Mouse (Mus musculus): ENCODE data around the gene Irf1.

Gene Irf1

GRCm38 (mm10) chr11:53810156-53810555 lies 40.3 kb downstream of the Irf1 start:
- DNase-seq (ENCODE audit: low spot score in 2 of 2): no peak

GRCm38 (mm10) chr11:53810749-53811148 lies 40.9 kb downstream of the Irf1 start:
- no peak for DNase-seq (ENCODE audit: low spot score in 2 of 2)

- no peak for DNase-seq (ENCODE audit: low spot score in 2 of 2)
Measured at GRCm38 (mm10) chr11:53811312-53811711, 41.5 kb downstream of the Irf1 start.

DNA sequence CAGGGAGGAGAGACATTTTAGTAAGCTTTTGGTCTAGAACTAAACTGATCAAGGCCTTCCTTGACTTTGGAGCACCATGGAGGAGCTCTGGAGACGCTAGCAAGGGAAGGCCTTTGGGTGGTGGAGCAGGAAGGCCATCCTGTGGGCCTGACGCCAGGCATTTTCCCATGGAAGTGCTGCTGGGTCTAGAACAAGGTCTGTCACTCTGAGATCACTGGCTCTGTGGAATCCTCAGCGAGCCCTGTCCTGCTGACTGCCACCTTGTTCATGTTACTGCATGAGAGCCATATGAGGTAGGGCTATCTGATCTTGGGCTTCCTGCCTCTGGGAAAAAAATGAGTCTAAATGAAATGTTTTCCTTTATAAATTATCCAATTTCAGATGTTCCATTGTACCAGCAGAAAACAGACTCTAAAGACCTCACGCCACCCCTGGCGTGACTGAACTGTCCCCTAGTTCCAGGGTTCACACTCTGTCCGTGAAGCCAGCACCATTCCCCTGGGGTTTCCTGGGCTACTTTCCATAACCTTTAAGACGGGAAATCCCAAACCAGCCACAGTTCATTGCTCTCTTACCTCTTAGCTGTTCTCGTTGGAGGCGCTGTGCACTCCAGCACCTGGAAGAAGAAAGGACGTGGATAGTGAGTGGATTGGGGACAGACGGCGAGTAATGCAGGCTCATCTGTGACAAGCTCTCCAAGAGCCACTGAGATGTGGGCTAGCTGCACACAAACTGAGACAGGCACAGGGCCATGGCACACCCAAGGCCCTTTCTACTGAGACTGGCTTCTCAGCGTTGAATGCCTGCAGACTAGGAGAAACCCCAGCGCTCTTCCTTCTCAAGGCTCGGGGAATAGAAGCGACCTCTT lies 43.4 kb downstream of the Irf1 start:
- DNase-seq (ENCODE audit: low spot score in 2 of 2): no peak

DNA sequence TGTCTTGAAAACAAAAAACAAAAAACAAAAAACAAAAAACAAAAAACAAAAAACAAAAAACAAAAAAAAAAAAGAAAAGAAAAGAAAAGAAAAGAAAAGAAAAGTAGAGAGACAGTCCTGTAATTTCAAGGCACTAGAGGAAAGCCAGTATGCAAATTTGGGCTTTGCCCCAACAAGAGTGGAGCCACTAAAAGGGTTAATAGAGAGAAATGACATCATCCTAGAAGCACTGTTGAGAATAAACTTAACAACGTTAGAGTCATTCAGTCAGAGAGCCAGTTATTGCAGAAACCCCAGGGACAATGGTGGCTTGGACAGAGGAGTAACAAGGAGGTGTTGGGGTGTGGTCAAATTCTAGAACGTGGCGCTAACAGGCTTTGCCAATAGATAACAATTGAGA lies 45.0 kb downstream of the Irf1 start:
- DNase-seq (ENCODE audit: low spot score in 2 of 2): no peak

DNA sequence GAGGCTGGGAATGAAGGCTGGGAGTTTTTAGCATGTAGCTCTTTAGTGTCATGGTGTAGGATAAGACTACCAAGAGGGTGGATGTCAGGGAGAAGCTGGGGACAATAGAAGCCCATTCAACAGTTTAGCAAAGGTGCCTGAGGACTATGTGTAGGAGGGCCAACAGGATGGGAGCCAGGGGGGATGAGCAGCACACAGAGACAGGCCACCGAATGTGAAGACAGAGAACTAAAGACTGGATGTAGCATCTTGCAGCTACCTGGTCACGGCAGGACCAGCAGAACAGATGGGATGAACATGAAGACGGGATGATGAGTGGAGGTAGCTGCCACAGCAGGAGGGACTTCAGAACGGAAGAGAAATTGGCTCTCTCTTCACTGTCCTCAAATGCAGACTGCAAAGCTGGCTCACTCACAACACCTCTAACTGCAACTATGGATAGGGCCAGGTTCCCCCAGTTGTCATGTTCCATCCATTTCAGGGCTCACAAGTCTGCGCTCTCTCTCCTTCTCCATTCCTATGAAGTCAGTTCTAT lies 47.1 kb downstream of the Irf1 start:
- DNase-seq (ENCODE audit: low spot score in 2 of 2): no peak

- no peak for DNase-seq (ENCODE audit: low spot score in 2 of 2)
Measured at GRCm38 (mm10) chr11:53818794-53819193, 49.0 kb downstream of the Irf1 start.

GRCm38 (mm10) chr11:53819511-53819910 lies 49.7 kb downstream of the Irf1 start:
- no peak for DNase-seq (ENCODE audit: low spot score in 2 of 2)

DNA sequence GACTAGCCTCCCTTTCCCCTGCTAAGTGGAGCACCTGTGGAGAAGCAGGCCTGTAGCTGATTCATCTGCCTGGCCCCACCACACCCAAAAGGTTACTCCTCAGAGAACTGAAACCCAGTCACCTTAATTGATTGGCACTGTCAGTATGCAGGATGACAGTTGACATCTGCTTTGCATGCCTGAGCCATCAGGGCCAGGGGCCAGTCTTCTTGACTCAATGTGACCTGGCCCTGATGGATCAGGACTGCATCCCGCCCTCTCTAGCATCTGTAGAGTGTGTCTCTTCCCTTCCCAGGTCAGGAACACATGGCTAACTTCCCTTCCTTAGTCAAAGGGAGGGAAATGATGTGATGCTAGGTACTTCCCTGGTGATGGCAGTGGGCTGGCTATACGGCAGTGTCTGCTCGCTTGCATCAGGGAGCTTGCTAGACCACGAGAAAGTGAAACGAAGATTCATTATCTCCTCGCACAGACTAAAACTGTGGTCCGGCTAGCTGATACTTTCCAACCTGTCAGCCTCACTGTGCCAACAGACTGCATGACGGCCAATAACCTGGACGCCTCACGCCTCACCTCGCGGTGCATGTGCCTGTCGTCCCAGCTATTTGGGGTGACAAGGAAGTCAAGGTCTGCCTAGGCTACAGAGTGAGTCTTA lies 50.8 kb downstream of the Irf1 start:
- no peak for DNase-seq (ENCODE audit: low spot score in 2 of 2)

- no peak for DNase-seq (ENCODE audit: low spot score in 2 of 2)
Measured at GRCm38 (mm10) chr11:53821230-53821944, 51.6 kb downstream of the Irf1 start.

DNA sequence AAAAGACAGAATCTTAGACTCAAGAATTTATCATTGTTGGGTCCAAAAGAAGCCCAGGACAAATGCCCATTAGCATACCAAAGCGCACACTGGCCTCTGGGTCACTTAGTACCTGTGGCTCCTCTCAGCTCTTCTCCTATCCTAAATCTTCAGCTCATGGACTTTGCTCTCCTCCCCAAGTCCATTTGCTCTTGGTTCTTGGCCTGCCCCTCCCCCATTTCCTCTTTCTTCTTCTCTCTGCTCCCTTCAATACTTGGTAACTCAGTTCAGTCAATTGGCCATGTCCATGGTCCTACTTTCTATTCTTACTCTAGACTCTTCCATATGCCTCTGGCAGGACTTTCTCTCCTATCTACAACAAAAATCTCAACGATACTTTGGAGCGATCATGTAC lies 52.1 kb downstream of the Irf1 start:
- DNase-seq (ENCODE audit: low spot score in 2 of 2): no peak

- DNase-seq (ENCODE audit: low spot score in 2 of 2): no peak
Measured at GRCm38 (mm10) chr11:53825409-53825808, 55.6 kb downstream of the Irf1 start.
